Mouse (Mus musculus) lung, embryonic 15.5 days (tissue): ENCODE measurements around the gene Bcl9. TPM values are rescaled to one million over a fixed set of nuclear protein-coding genes. Genes with fewer than 3 reads are reported as not detected.

ENCODE experiments used
- ATAC-seq: fragments of 200-750 bp; cut with Nextera tagmentation; 2 replicates; pipeline ENCODE4 v1.8.0; 2017; ENCODE audit warnings: moderate number of reproducible peaks, borderline replicate concordance; ENCODE audit not compliant: low FRiP score, low TSS enrichment; ENCODE audit errors: extremely low read depth
- H3K27ac ChIP-seq: fragments of 300-500 bp; sonication (generic); 2 replicates; pipeline ENCODE4 v1.5.1; 2015; ENCODE audit warnings: moderate library complexity, mild to moderate bottlenecking, inconsistent platforms
- H3K27me3 ChIP-seq: fragments of 300-500 bp; sonication (generic); 2 replicates; pipeline ENCODE4 v1.6.1; 2015; ENCODE audit warnings: inconsistent platforms
- H3K36me3 ChIP-seq: fragments of 300-500 bp; sonication (generic); 2 replicates; pipeline ENCODE4 v1.6.1; 2015; ENCODE audit warnings: inconsistent platforms
- H3K4me1 ChIP-seq: fragments of 300-500 bp; sonication (generic); 2 replicates; pipeline ENCODE4 v1.6.1; 2015; ENCODE audit warnings: inconsistent platforms
- H3K4me2 ChIP-seq: fragments of 300-500 bp; sonication (generic); 2 replicates; pipeline ENCODE4 v1.6.1; 2015; ENCODE audit warnings: inconsistent platforms, mild to moderate bottlenecking, moderate library complexity
- H3K4me3 ChIP-seq: fragments of 300-500 bp; sonication (generic); 2 replicates; pipeline ENCODE4 v1.5.1; 2015; ENCODE audit warnings: mild to moderate bottlenecking, inconsistent platforms
- H3K9ac ChIP-seq: fragments of 300-500 bp; sonication (generic); 2 replicates; pipeline ENCODE4 v1.6.1; 2015; ENCODE audit warnings: inconsistent platforms
- H3K9me3 ChIP-seq: fragments of 300-500 bp; sonication (generic); 2 replicates; pipeline ENCODE4 v1.6.1; 2016; ENCODE audit warnings: inconsistent platforms
- WGBS: fragments of 180-500 bp; shearing (Covaris S2); methylation state at CpG from one replicate; pipeline ENCODE4 v1.1.7; 2015; 5-methylcytosine and 5-hydroxymethylcytosine counted together
- polyA plus RNA-seq: library from polyadenylated mRNA; unstranded; fragments of >200 nt; fragmentation: Nextera tagmentation; extraction: Ambion mirVana; gene quantifications from 2 replicates; pipeline ENCODE4 v1.2.1, GENCODE M21; 2015

Bcl9 gene
- polyA plus RNA-seq, 1 experiment from 2014 or later = 46.7 TPM

- WGBS = 62% methylated on average over 4 of the region's 4 CpGs
- Histone ChIP-seq H3K9ac (no peak overlapping the region), H3K27me3 (no peaks in the 10 kb centered on the region), H3K27ac (no peak overlapping the region), H3K9me3 (no peaks in the 10 kb centered on the region), H3K4me1 (peaks cover 19% of the 10 kb centered on the region), H3K4me2 (no peak overlapping the region), H3K36me3 (no peaks in the 10 kb centered on the region), H3K4me3 (no peak overlapping the region)
- ATAC-seq = no peak
Observed at GRCm38 (mm10) chr3:97161773-97162172, 135.9 kb downstream of the Bcl9 start.

- Histone ChIP-seq H3K4me2 (0 out of 2 replicates have a peak overlapping the region, but pooled peaks have one; percentile 7), H3K4me3 (no peak overlapping the region), H3K9me3 (no peaks in the 10 kb centered on the region), H3K36me3 (no peaks in the 10 kb centered on the region), H3K27ac (no peak overlapping the region), H3K27me3 (no peaks in the 10 kb centered on the region), H3K4me1 (peaks cover 19% of the 10 kb centered on the region), H3K9ac (no peak overlapping the region)
- no peak for ATAC-seq
- WGBS = 54% methylated on average over 10 of the region's 10 CpGs
Observed at GRCm38 (mm10) chr3:97160908-97161307, 136.8 kb downstream of the Bcl9 start.

- no peak for ATAC-seq
- H3K9ac ChIP-seq = no peak overlapping the region; the same call in 1 of the 2 replicates
- no peaks in the 10 kb centered on the region for H3K9me3 ChIP-seq
- peak overlapping the region; percentile 81 for H3K4me2 ChIP-seq
- 74% methylated on average over 2 of the region's 2 CpGs for WGBS
- H3K27me3 ChIP-seq = no peaks in the 10 kb centered on the region
- no peaks in the 10 kb centered on the region for H3K36me3 ChIP-seq
- H3K4me3 ChIP-seq = peak overlapping the region; percentile 73
- H3K27ac ChIP-seq = no peak overlapping the region
- H3K4me1 ChIP-seq = peaks cover 19% of the 10 kb centered on the region
Observed at GRCm38 (mm10) chr3:97159986-97160385, 137.7 kb downstream of the Bcl9 start.

- peaks cover 19% of the 10 kb centered on the region for H3K4me1 ChIP-seq
- H3K36me3 ChIP-seq = no peaks in the 10 kb centered on the region
- peak overlapping the region; percentile 90 for H3K27ac ChIP-seq
- H3K4me2 ChIP-seq = peak overlapping the region; percentile 81
- 9% methylated on average over 6 of the region's 6 CpGs for WGBS
- no peak for ATAC-seq
- no peaks in the 10 kb centered on the region for H3K27me3 ChIP-seq
- no peaks in the 10 kb centered on the region for H3K9me3 ChIP-seq
- peak overlapping the region; percentile 73 for H3K4me3 ChIP-seq
- peak overlapping the region; percentile 74 for H3K9ac ChIP-seq
Observed at GRCm38 (mm10) chr3:97159509-97159850, 138.2 kb downstream of the Bcl9 start.

GRCm38 (mm10) chr3:97158611-97159508 lies 138.9 kb downstream of the Bcl9 start, which contains the start of gene Acp6:
Acp6 (plus strand) TSS chr3:97158777.
- H3K36me3 ChIP-seq = no peaks in the 10 kb centered on the region
- H3K9me3 ChIP-seq = no peaks in the 10 kb centered on the region
- H3K27me3 ChIP-seq = no peaks in the 10 kb centered on the region
- ATAC-seq = peak; percentile 96
- H3K4me2 ChIP-seq = peak within 1 kb of the TSS; percentile 81
- under 1% methylated on average over 54 of the region's 54 CpGs for WGBS
- H3K9ac ChIP-seq = peak within 1 kb of the TSS; percentile 74
- H3K4me3 ChIP-seq = peak within 1 kb of the TSS; percentile 73
- peaks cover 19% of the 10 kb centered on the region for H3K4me1 ChIP-seq
- H3K27ac ChIP-seq = peak within 1 kb of the TSS; percentile 90

- peak; percentile 62; the same call in 1 of the 2 replicates for ATAC-seq
- Histone ChIP-seq H3K4me2 (peak overlapping the region; percentile 81), H3K27me3 (no peaks in the 10 kb centered on the region), H3K9me3 (no peaks in the 10 kb centered on the region), H3K9ac (peak overlapping the region; percentile 52), H3K36me3 (no peaks in the 10 kb centered on the region), H3K4me3 (peak overlapping the region; percentile 73), H3K4me1 (peaks cover 19% of the 10 kb centered on the region), H3K27ac (peak overlapping the region; percentile 90)
- 1% methylated on average over 17 of the region's 17 CpGs for WGBS
Observed at GRCm38 (mm10) chr3:97157958-97158599, 139.6 kb downstream of the Bcl9 start.

- Histone ChIP-seq H3K9ac (no peak overlapping the region), H3K4me3 (peak overlapping the region; percentile 73; the same call in 1 of the 2 replicates), H3K27ac (no peak overlapping the region), H3K9me3 (no peaks in the 10 kb centered on the region), H3K4me1 (peaks cover 19% of the 10 kb centered on the region), H3K36me3 (no peaks in the 10 kb centered on the region), H3K27me3 (no peaks in the 10 kb centered on the region), H3K4me2 (no peak overlapping the region)
- 76% methylated on average over 1 of the region's 1 CpGs for WGBS
- no peak for ATAC-seq
Observed at GRCm38 (mm10) chr3:97157308-97157707, 140.4 kb downstream of the Bcl9 start.

- ATAC-seq = no peak
- no peak overlapping the region for H3K4me3 ChIP-seq
- H3K27ac ChIP-seq = no peak overlapping the region
- no peaks in the 10 kb centered on the region for H3K36me3 ChIP-seq
- H3K9ac ChIP-seq = no peak overlapping the region
- H3K9me3 ChIP-seq = no peaks in the 10 kb centered on the region
- H3K4me1 ChIP-seq = peaks cover 19% of the 10 kb centered on the region
- no peaks in the 10 kb centered on the region for H3K27me3 ChIP-seq
- WGBS = 79% methylated on average over 6 of the region's 6 CpGs
- no peak overlapping the region for H3K4me2 ChIP-seq
Observed at GRCm38 (mm10) chr3:97156431-97156830, 141.3 kb downstream of the Bcl9 start.

Other genes starting within 250 kb of the Bcl9 start
- gene Acp6, start 139.1 kb downstream of the Bcl9 start, polyA plus RNA-seq = 48.7 and 52.0 TPM in 2 replicates
- not detected in 2 replicates for gene Olfr1402, start 124.1 kb upstream of the Bcl9 start, polyA plus RNA-seq